Mouse (Mus musculus) heart, adult 8-10 months (tissue): ENCODE results near the gene Ppat. TPM values are rescaled to one million over a fixed set of nuclear protein-coding genes. Genes with fewer than 3 reads are reported as not detected.
A peak's percentile ranks its signal among the peaks of the same experiment; 100 is the strongest.
"Not testable (repeated sequence)": the region's sequence is repeated elsewhere in the genome, so short reads cannot be mapped to it uniquely, and the experiment has no call there.

Experiments used
- DNase-seq: peaks from one replicate; pipeline ENCODE4 v3.0.0; 2022; ENCODE audit warnings: low spot score
- total RNA-seq, 4 experiments: library from RNA; stranded (reverse); gene quantifications; 2 replicates each; pipeline ENCODE4 v1.2.4; 2022

Ppat gene
- 10 to 100 TPM; 12.7 to 20.9 (median 17.6) TPM for total RNA-seq

GRCm38 (mm10) chr5:76951106-76952027 is at the start of gene Ppat, which contains the start of gene Paics:
Ppat (minus strand) TSS chr5:76951578.
Paics (plus strand) TSS chr5:76951307.
- DNase-seq = peak; percentile 99

- DNase-seq = no peak
Observed at GRCm38 (mm10) chr5:76998416-76998815, 47.0 kb upstream of the Ppat start.

GRCm38 (mm10) chr5:76993174-76993814 is 41.9 kb upstream of the Ppat start:
- DNase-seq = no peak

GRCm38 (mm10) chr5:76990789-76991188 is 39.4 kb upstream of the Ppat start:
- DNase-seq = no peak

- no peak for DNase-seq
Observed at GRCm38 (mm10) chr5:76984015-76984414, 32.6 kb upstream of the Ppat start.

- DNase-seq = no peak
Observed at GRCm38 (mm10) chr5:76975736-76976135, 24.4 kb upstream of the Ppat start.

- peak; percentile 69 for DNase-seq
Observed at GRCm38 (mm10) chr5:76974554-76975285, 23.3 kb upstream of the Ppat start, which contains the start of gene Srp72. Srp72 (plus strand) TSS chr5:76974683.

GRCm38 (mm10) chr5:76974207-76974553 is 22.8 kb upstream of the Ppat start:
- no peak for DNase-seq

- DNase-seq = no peak
Observed at GRCm38 (mm10) chr5:76973488-76973887, 22.1 kb upstream of the Ppat start.

- not testable (repeated sequence) for DNase-seq
Observed at GRCm38 (mm10) chr5:76971115-76971514, 19.7 kb upstream of the Ppat start.

- no peak for DNase-seq
Observed at GRCm38 (mm10) chr5:76969250-76969649, 17.9 kb upstream of the Ppat start.

- DNase-seq = no peak
Observed at GRCm38 (mm10) chr5:76964651-76965050, 13.3 kb upstream of the Ppat start.

GRCm38 (mm10) chr5:76962545-76962944 is 11.2 kb upstream of the Ppat start:
- DNase-seq = no peak

- DNase-seq = no peak
Observed at GRCm38 (mm10) chr5:76959587-76959986, 8.2 kb upstream of the Ppat start.

GRCm38 (mm10) chr5:76957954-76958353 is 6.6 kb upstream of the Ppat start:
- no peak for DNase-seq

- no peak for DNase-seq
Observed at GRCm38 (mm10) chr5:76955474-76955873, 4.1 kb upstream of the Ppat start.

- DNase-seq = no peak
Observed at GRCm38 (mm10) chr5:76954271-76954900, 3.0 kb upstream of the Ppat start.

GRCm38 (mm10) chr5:76953794-76954193 is 2.4 kb upstream of the Ppat start:
- DNase-seq = no peak

GRCm38 (mm10) chr5:76952112-76953040 is 998 bp upstream of the Ppat start:
- DNase-seq = no peak

- no peak for DNase-seq
Observed at GRCm38 (mm10) chr5:76950343-76951105, 854 bp downstream of the Ppat start.
